Mouse (Mus musculus) thymus, postnatal 25 days (tissue): Measurements from ENCODE around the gene Klb.
"Not testable (repeated sequence)": the region's sequence is repeated elsewhere in the genome, so short reads cannot be mapped to it uniquely, and the experiment has no call there.

Source experiments
- DNase-seq: peaks from one replicate; pipeline ENCODE4 v3.0.0; 2022

Klb gene

GRCm38 (mm10) chr5:65348168-65348567 lies at the start of gene Klb:
TSS of gene Klb (plus strand) at chr5:65348314.
- no peak for DNase-seq

GRCm38 (mm10) chr5:65299623-65300022 lies 48.5 kb upstream of the Klb start:
- DNase-seq = not testable (repeated sequence)

GRCm38 (mm10) chr5:65300121-65300520 lies 48.0 kb upstream of the Klb start:
- DNase-seq = no peak

GRCm38 (mm10) chr5:65305516-65305915 lies 42.6 kb upstream of the Klb start:
- no peak for DNase-seq

GRCm38 (mm10) chr5:65308208-65308607 lies 39.9 kb upstream of the Klb start:
- no peak for DNase-seq

- DNase-seq = no peak
Observed at GRCm38 (mm10) chr5:65308866-65309265, 39.2 kb upstream of the Klb start.

GRCm38 (mm10) chr5:65319176-65319575 lies 28.9 kb upstream of the Klb start:
- DNase-seq = no peak

- peak; percentile 32 for DNase-seq
Observed at GRCm38 (mm10) chr5:65322165-65322564, 25.9 kb upstream of the Klb start.

GRCm38 (mm10) chr5:65324271-65324670 lies 23.8 kb upstream of the Klb start:
- DNase-seq = no peak

GRCm38 (mm10) chr5:65324758-65325355 lies 23.3 kb upstream of the Klb start:
- no peak for DNase-seq

- DNase-seq = peak; percentile 16
Observed at GRCm38 (mm10) chr5:65326212-65326611, 21.9 kb upstream of the Klb start.

GRCm38 (mm10) chr5:65329971-65330370 lies 18.1 kb upstream of the Klb start:
- DNase-seq = no peak

- DNase-seq = no peak
Observed at GRCm38 (mm10) chr5:65334788-65335187, 13.3 kb upstream of the Klb start.

GRCm38 (mm10) chr5:65335298-65336074 lies 12.6 kb upstream of the Klb start, which contains the start of gene Rfc1:
TSS of gene Rfc1 (minus strand) at chr5:65335670.
- DNase-seq = peak; percentile 88

GRCm38 (mm10) chr5:65336075-65336355 lies 12.1 kb upstream of the Klb start:
- no peak for DNase-seq

- DNase-seq = peak; percentile 19
Observed at GRCm38 (mm10) chr5:65338394-65338793, 9.7 kb upstream of the Klb start.

GRCm38 (mm10) chr5:65340167-65340566 lies 7.9 kb upstream of the Klb start:
- no peak for DNase-seq

- DNase-seq = no peak
Observed at GRCm38 (mm10) chr5:65350508-65350907, 2.4 kb downstream of the Klb start.

GRCm38 (mm10) chr5:65354097-65354496 lies 6.0 kb downstream of the Klb start:
- no peak for DNase-seq

GRCm38 (mm10) chr5:65354985-65355384 lies 6.9 kb downstream of the Klb start:
- no peak for DNase-seq

GRCm38 (mm10) chr5:65356851-65357250 lies 8.7 kb downstream of the Klb start:
- no peak for DNase-seq

- DNase-seq = no peak
Observed at GRCm38 (mm10) chr5:65357771-65358170, 9.7 kb downstream of the Klb start.

GRCm38 (mm10) chr5:65367837-65368236 lies 19.7 kb downstream of the Klb start:
- no peak for DNase-seq

- DNase-seq = no peak
Observed at GRCm38 (mm10) chr5:65371551-65371950, 23.4 kb downstream of the Klb start.

- no peak for DNase-seq
Observed at GRCm38 (mm10) chr5:65374746-65375145, 26.6 kb downstream of the Klb start.
